Mouse (Mus musculus) limb, embryonic 14.5 days (tissue): ENCODE measurements around the gene Tnik. TPM values are rescaled to one million over a fixed set of nuclear protein-coding genes. Genes with fewer than 3 reads are reported as not detected.

ENCODE experiments used
- ATAC-seq: fragments of 200-750 bp; cut with Nextera tagmentation; 2 replicates; pipeline ENCODE4 v1.8.0; 2017; ENCODE audit warnings: low read depth, moderate number of reproducible peaks, moderate TSS enrichment; ENCODE audit not compliant: low FRiP score
- DNase-seq: peaks from one replicate; pipeline ENCODE4 v3.0.0-alpha.2; 2015; ENCODE audit warnings: low spot score
- H3K27ac ChIP-seq: fragments of 300-500 bp; sonication (generic); replicated peaks from 2 replicates; pipeline ENCODE4 v1.5.1; 2014; ENCODE audit warnings: low read depth, mild to moderate bottlenecking, low read length, moderate library complexity, mixed read lengths
- H3K27me3 ChIP-seq: fragments of 300-500 bp; sonication (generic); 2 replicates; pipeline ENCODE4 v1.6.1; 2014; ENCODE audit warnings: low read length, mixed read lengths; ENCODE audit not compliant: control insufficient read depth, insufficient read depth
- H3K36me3 ChIP-seq: fragments of 300-500 bp; sonication (generic); 2 replicates; pipeline ENCODE4 v1.6.1; 2014; ENCODE audit warnings: mild to moderate bottlenecking, low read length, moderate library complexity, mixed read lengths; ENCODE audit not compliant: control insufficient read depth, insufficient read depth
- H3K4me1 ChIP-seq: fragments of 300-500 bp; sonication (generic); 2 replicates; pipeline ENCODE4 v1.6.1; 2014; ENCODE audit warnings: antibody characterized with exemption, low read length, mixed read lengths; ENCODE audit not compliant: control insufficient read depth, insufficient read depth
- H3K4me2 ChIP-seq: fragments of 300-500 bp; sonication (generic); replicated peaks from 2 replicates; pipeline ENCODE4 v1.6.1; 2014; ENCODE audit warnings: low read depth, mild to moderate bottlenecking, low read length, moderate library complexity; ENCODE audit not compliant: severe bottlenecking
- H3K4me3 ChIP-seq: fragments of 300-500 bp; sonication (generic); replicated peaks from 2 replicates; pipeline ENCODE4 v1.5.1; 2014; ENCODE audit warnings: low read length
- H3K9ac ChIP-seq: fragments of 300-500 bp; sonication (generic); 2 replicates; pipeline ENCODE4 v1.6.1; 2014; ENCODE audit warnings: mild to moderate bottlenecking, low read depth, low read length, moderate library complexity; ENCODE audit not compliant: severe bottlenecking
- H3K9me3 ChIP-seq: fragments of 300-500 bp; sonication (generic); 2 replicates; pipeline ENCODE4 v1.6.1; 2016; ENCODE audit warnings: low read length; ENCODE audit not compliant: control insufficient read depth
- POLR2A ChIP-seq: fragments of 200-500 bp; IDR thresholded peaks from 2 replicates; pipeline ENCODE4 v1.8.0; 2012; ENCODE audit warnings: inconsistent platforms, mild to moderate bottlenecking, moderate library complexity, borderline replicate concordance; ENCODE audit not compliant: insufficient read depth, insufficient read length; ENCODE audit errors: extremely low read depth
- WGBS: fragments of 180-500 bp; shearing (Covaris S2); extraction: QIAGEN DNeasy Blood & Tissue Kit; methylation state at CpG from one replicate; pipeline ENCODE4 v1.1.7; 2014; 5-methylcytosine and 5-hydroxymethylcytosine counted together
- polyA plus RNA-seq, 2 experiments: library from polyadenylated mRNA; depleted of rRNA in 1 of 2; stranded (reverse) in 1 of 2; unstranded in 1 of 2; fragments of >200 nt; fragmentation: Nextera tagmentation in 1 of 2; extraction: Ambion mirVana in 1 of 2; gene quantifications; 2 replicates each; pipeline versions ENCODE4 v1.2.1 to v1.2.3; 2012 to 2014

Gene Tnik
- polyA plus RNA-seq, 2 experiments = 5.4 to 9.6 TPM

DNA sequence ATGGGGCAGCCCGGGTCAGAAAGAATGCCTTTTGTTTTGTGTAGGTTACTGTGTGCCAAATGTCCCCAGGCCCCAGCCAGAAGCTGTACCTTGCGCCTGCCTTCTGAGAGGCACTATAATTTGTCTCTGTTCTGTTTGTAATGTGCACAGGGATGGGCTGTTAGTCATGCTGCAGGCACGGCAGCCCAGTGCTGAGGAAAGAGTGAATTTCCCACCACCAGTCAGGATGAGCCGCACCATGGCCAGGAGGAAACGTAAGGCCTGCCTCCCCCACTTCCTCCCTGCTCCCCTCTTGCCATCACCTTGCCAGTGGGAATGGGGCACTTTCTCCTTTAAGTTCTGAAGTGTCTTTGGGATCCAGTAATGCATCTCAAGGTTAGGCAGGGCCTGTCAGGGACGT is 286.4 kb downstream of the Tnik start:
- Histone ChIP-seq H3K9me3 (no peaks in the 10 kb centered on the region), H3K27me3 (no peaks in the 10 kb centered on the region), H3K4me2 (no peak overlapping the region), H3K27ac (no peak overlapping the region), H3K9ac (no peak overlapping the region), H3K36me3 (no peaks in the 10 kb centered on the region), H3K4me1 (no peaks in the 10 kb centered on the region), H3K4me3 (no peak overlapping the region)
- no peak for TF ChIP-seq POLR2A
- 43% methylated on average over 6 of the region's 6 CpGs for WGBS
- DNase-seq (no peak), ATAC-seq (no peak)

DNA sequence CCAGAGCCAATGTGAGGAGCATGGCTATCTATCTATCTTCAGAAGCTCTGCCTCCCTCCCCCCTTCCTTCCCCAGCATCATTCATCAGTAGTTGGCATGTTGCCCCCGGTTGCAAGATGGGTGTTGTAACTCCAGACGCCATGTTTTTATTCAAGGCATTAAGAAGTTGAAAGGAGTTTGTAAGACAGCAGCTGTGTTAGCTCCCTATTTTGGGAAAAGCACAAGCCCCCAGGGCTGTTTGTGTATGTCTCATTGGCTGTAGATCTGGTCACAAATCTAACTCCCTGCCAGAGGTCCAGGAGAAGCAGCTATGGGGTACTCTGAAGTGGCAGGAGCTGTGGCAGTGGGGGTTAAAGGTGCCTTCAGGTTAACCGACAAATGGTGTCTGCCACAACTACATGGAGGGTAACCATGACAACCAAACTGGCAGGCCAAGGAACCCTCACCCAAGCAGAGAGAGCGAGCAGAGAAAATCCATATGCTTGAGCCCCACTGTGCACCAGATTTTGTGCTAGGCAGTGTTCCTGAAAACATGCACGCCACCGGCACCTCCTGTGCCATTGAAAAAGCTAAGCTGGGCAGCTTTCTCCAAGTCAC is 287.6 kb downstream of the Tnik start:
- no peak for TF ChIP-seq POLR2A
- no peak overlapping the region for H3K4me3 ChIP-seq
- no peaks in the 10 kb centered on the region for H3K27me3 ChIP-seq
- 53% methylated on average over 6 of the region's 6 CpGs for WGBS
- ATAC-seq (no peak), DNase-seq (no peak)
- no peak overlapping the region for H3K4me2 ChIP-seq
- no peaks in the 10 kb centered on the region for H3K9me3 ChIP-seq
- H3K9ac ChIP-seq = no peak overlapping the region
- H3K4me1 ChIP-seq = no peaks in the 10 kb centered on the region; the same call in 1 of the 2 replicates
- no peaks in the 10 kb centered on the region for H3K36me3 ChIP-seq
- no peak overlapping the region for H3K27ac ChIP-seq

DNA sequence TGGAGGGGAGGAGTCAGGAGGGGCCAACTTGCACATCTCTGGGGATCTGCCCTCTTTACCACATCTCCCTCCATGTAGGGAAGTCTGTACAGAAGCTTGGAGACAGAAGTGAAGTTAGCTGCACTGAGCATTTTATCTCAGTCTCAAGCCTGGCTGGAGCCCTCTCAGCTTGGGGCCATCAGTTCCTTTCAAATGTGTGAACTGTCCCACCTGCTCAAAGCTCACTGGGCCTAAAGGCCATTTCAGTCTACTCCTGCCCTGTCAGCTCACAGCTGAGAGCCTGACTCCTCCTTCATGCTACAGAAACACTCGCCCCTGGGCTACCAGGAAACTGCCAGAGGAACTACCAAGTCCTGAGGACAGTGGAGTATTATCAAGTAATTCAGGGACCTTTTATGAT is 288.7 kb downstream of the Tnik start:
- no peaks in the 10 kb centered on the region for H3K9me3 ChIP-seq
- ATAC-seq (no peak), DNase-seq (no peak)
- H3K4me3 ChIP-seq = no peak overlapping the region
- no peak for TF ChIP-seq POLR2A
- H3K4me1 ChIP-seq = no peaks in the 10 kb centered on the region; the same call in 1 of the 2 replicates
- WGBS = 60% methylated on average over 1 of the region's 1 CpGs
- no peaks in the 10 kb centered on the region for H3K27me3 ChIP-seq
- H3K4me2 ChIP-seq = no peak overlapping the region
- H3K9ac ChIP-seq = no peak overlapping the region
- no peaks in the 10 kb centered on the region for H3K36me3 ChIP-seq
- H3K27ac ChIP-seq = no peak overlapping the region

DNA sequence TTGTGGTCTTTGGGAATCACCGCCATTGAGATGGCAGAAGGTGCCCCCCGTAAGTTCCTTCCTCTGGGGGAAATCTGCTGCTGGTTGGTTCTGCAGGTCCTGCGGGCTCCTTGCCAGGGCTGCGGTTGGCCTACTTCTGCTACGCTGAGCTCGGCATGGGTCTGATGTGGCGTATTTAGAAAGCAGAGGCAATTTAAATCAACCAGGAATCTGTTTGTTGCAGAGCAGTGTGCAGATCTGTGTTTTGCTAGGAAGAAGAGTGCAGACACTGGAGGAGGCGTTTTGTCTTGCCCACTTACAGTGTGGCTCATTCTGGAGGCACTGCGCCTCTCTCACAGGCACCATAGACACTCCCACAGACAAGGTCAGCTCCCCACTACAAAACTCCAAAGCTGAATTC is 291.9 kb downstream of the Tnik start:
- DNase-seq = no peak
- ATAC-seq = no peak
- Histone ChIP-seq H3K27me3 (no peaks in the 10 kb centered on the region), H3K4me2 (no peak overlapping the region), H3K9ac (no peak overlapping the region), H3K9me3 (no peaks in the 10 kb centered on the region), H3K36me3 (no peaks in the 10 kb centered on the region), H3K4me3 (no peak overlapping the region), H3K27ac (no peak overlapping the region), H3K4me1 (peaks cover 4% of the 10 kb centered on the region; the same call in 1 of the 2 replicates)
- WGBS = 64% methylated on average over 9 of the region's 9 CpGs
- TF ChIP-seq POLR2A = no peak

DNA sequence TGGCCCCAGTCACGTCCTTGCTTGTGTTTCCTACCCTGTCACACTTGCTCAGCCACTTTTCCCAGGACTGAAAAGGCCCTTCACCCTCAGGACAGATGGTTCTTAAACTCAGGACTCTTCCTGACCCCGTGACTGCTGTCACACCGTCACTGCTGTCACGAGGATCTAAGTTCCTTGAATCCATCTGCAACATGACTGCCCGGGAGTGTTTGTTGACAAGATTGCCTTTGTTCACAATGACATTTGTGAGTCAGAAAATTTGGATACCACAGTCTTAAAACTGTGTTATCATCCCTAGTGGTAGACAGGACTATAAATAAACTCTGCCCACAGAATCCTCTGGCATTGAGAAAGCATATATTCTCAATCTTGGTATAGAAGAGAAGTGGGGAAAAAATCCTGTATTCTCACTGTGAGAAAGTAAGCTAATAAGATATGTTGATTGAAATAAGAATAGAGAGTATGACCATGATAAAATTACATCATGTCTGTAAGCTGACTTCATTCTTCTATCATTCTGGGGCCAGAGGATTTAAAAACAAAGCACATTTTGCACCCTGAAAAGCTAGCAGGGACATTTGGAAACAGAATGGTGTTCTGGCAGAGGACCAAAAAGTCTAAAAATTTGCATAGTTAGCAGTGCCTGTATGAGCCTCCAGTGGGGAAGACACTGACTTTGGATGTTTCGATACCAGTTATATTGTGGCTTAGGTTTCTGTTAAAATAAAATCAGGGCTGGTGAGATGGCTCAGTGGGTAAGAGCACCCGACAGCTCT is 293.0 kb downstream of the Tnik start:
- TF ChIP-seq POLR2A = no peak
- H3K27me3 ChIP-seq = no peaks in the 10 kb centered on the region
- DNase-seq = peak; percentile 23
- no peaks in the 10 kb centered on the region for H3K36me3 ChIP-seq
- WGBS = 54% methylated on average over 7 of the region's 7 CpGs
- H3K27ac ChIP-seq = no peak overlapping the region
- no peak for ATAC-seq
- no peak overlapping the region for H3K4me2 ChIP-seq
- no peak overlapping the region for H3K9ac ChIP-seq
- no peak overlapping the region for H3K4me3 ChIP-seq
- peaks cover 4% of the 10 kb centered on the region; the same call in 1 of the 2 replicates for H3K4me1 ChIP-seq
- no peaks in the 10 kb centered on the region for H3K9me3 ChIP-seq
